Comparison of ENCODE assay signal across 9 mouse cellular contexts in genomic region chr11:5290691-5291090, GRCm38 (mm10). TPM values are rescaled to one million over a fixed set of nuclear protein-coding genes. Genes with fewer than 3 reads are reported as not detected.
DNase-seq lines count a peak whose midpoint lies in the region; ATAC-seq and TF ChIP-seq lines count a peak whose summit lies in the region.
"Had no signal": no experiment of that assay in that cellular context is flagged by ENCODE, and none has a peak within 500 bp of the region (broad histone marks: within the 10 kb centered on the region; RNA-seq: fewer than 3 reads in every experiment).

No protein-coding gene starts in this region.

- peak; percentile 81 for TF ChIP-seq CTCF in G1E (IDR thresholded peaks at IDR 0.05; ENCODE audit: low read depth, low read length)

- DNase-seq in hindbrain, embryonic 10.5 days (ENCODE audit: low spot score), result peak; percentile 62
- peak; percentile 39 for DNase-seq in G1E (ENCODE audit: low spot score)
- peak; percentile 81 for DNase-seq in cerebellum, adult 8-10 months
- DNase-seq in heart, postnatal 14 days, result peak; percentile 65 to 80
- DNase-seq in left cerebral cortex, postnatal 36 days (ENCODE audit: low spot score in 2 of 2), result peak; percentile 66 to 67
- DNase-seq in neural tube, embryonic 11.5 days (ENCODE audit: low spot score), result peak; percentile 67
- peak; percentile 65 to 71 for DNase-seq in thymus, postnatal 36 days

- no peak overlapping the region for H3K9ac ChIP-seq in hindbrain, embryonic 12.5 days
- no peak overlapping the region for H3K9ac ChIP-seq in neural tube, embryonic 11.5 days (ENCODE audit: low read length)
- H3K9ac ChIP-seq: embryonic facial prominence, embryonic 15.5 days had no signal

- intact Hi-C loops in heart, postnatal 14 days (cut with DNase I), result loop anchor here (1.0 to 5.0 kb wide), 5 partner anchors 109 to 402 kb away; no protein-coding TSS in a partner anchor
- intact Hi-C loops in left cerebral cortex, postnatal 36 days (cut with DNase I), result loop anchor here (1.0 kb wide), 1 partner anchor 184 kb away; no protein-coding TSS in a partner anchor

- H3K36me3 ChIP-seq in hindbrain, embryonic 10.5 days, result peaks cover 35% of the 10 kb centered on the region
- peaks cover 21% of the 10 kb centered on the region; the same call in 1 of the 2 replicates for H3K36me3 ChIP-seq in hindbrain, embryonic 12.5 days
- peaks cover 47% of the 10 kb centered on the region for H3K36me3 ChIP-seq in G1E (replicated peaks)
- peaks cover 5% of the 10 kb centered on the region for H3K36me3 ChIP-seq in neural tube, embryonic 11.5 days (ENCODE audit: control insufficient read depth, insufficient read depth, low read length)

- H3K4me3 ChIP-seq in hindbrain, embryonic 10.5 days, result no peak overlapping the region
- no peak overlapping the region for H3K4me3 ChIP-seq in hindbrain, embryonic 12.5 days
- no peak overlapping the region for H3K4me3 ChIP-seq in G1E (ENCODE audit: low read depth, low read length)
- H3K4me3 ChIP-seq in neural tube, embryonic 11.5 days (ENCODE audit: low read depth, low read length), result no peak overlapping the region
- H3K4me3 ChIP-seq: embryonic facial prominence, embryonic 15.5 days had no signal

- peaks cover 9% of the 10 kb centered on the region for H3K4me1 ChIP-seq in hindbrain, embryonic 10.5 days (replicated peaks)
- H3K4me1 ChIP-seq in hindbrain, embryonic 12.5 days, result no peaks in the 10 kb centered on the region
- H3K4me1 ChIP-seq in G1E (ENCODE audit: insufficient read depth, low read depth, low read length), result no peaks in the 10 kb centered on the region
- H3K4me1 ChIP-seq in neural tube, embryonic 11.5 days (ENCODE audit: control insufficient read depth, insufficient read depth, low read length), result no peaks in the 10 kb centered on the region

- H3K9me3 ChIP-seq in hindbrain, embryonic 10.5 days, result no peaks in the 10 kb centered on the region
- H3K9me3 ChIP-seq in hindbrain, embryonic 12.5 days (replicated peaks), result no peaks in the 10 kb centered on the region
- H3K9me3 ChIP-seq in G1E (replicated peaks), result no peaks in the 10 kb centered on the region
- no peaks in the 10 kb centered on the region for H3K9me3 ChIP-seq in neural tube, embryonic 11.5 days (ENCODE audit: control insufficient read depth, low read length)
- H3K9me3 ChIP-seq: embryonic facial prominence, embryonic 15.5 days had no signal

- H3K4me2 ChIP-seq in hindbrain, embryonic 12.5 days (replicated peaks), result no peak overlapping the region
- no peak overlapping the region for H3K4me2 ChIP-seq in neural tube, embryonic 11.5 days (ENCODE audit: low read depth)
- H3K4me2 ChIP-seq: embryonic facial prominence, embryonic 15.5 days had no signal

- no peak overlapping the region for H3K27ac ChIP-seq in hindbrain, embryonic 10.5 days
- no peak overlapping the region for H3K27ac ChIP-seq in hindbrain, embryonic 12.5 days
- no peak overlapping the region for H3K27ac ChIP-seq in neural tube, embryonic 11.5 days (ENCODE audit: low read depth, low read length)
- H3K27ac ChIP-seq: embryonic facial prominence, embryonic 15.5 days had no signal

- 22% methylated on average over 5 of the region's 5 CpGs for WGBS in hindbrain, embryonic 10.5 days
- 26% methylated on average over 5 of the region's 5 CpGs for WGBS in hindbrain, embryonic 12.5 days
- 24% methylated on average over 5 of the region's 5 CpGs for WGBS in neural tube, embryonic 11.5 days

- no peaks in the 10 kb centered on the region for H3K27me3 ChIP-seq in hindbrain, embryonic 10.5 days (ENCODE audit: insufficient read depth, poor library complexity, severe bottlenecking)
- H3K27me3 ChIP-seq in hindbrain, embryonic 12.5 days, result no peaks in the 10 kb centered on the region
- no peaks in the 10 kb centered on the region for H3K27me3 ChIP-seq in G1E (ENCODE audit: insufficient read depth, low read length)
- H3K27me3 ChIP-seq in neural tube, embryonic 11.5 days (ENCODE audit: control insufficient read depth, insufficient read depth, low read length), result no peaks in the 10 kb centered on the region
- H3K27me3 ChIP-seq: embryonic facial prominence, embryonic 15.5 days had no signal

- ATAC-seq in hindbrain, embryonic 12.5 days (ENCODE audit: low FRiP score), result no peak
- ATAC-seq in G1E (ENCODE audit: extremely low read depth, insufficient number of reproducible peaks, low FRiP score, poor library complexity, severe bottlenecking), result no peak
- no peak for ATAC-seq in neural tube, embryonic 11.5 days (ENCODE audit: insufficient read depth, low FRiP score, low TSS enrichment)

RNA-seq across cellular contexts. Expression of gene Kremen1, which starts 29.3 kb away (rescaled TPM):
- polyA plus RNA-seq in hindbrain, embryonic 10.5 days (2016; fragmentation: Nextera tagmentation; extraction: Ambion mirVana), result 12.1 and 12.8 TPM in 2 replicates
- polyA plus RNA-seq in hindbrain, embryonic 12.5 days (2016; fragmentation: Nextera tagmentation; extraction: Ambion mirVana), result 17.8 and 18.1 TPM in 2 replicates
- total RNA-seq in G1E (2014; fragmentation: Nextera tagmentation) (2.3 and 3.4 TPM in 2 replicates), G1E (2017) (2.7 and 3.0 TPM in 2 replicates)
- 2.8 and 2.9 TPM in 2 replicates for polyA plus RNA-seq in G1E (2012)
- 10 to 100 TPM; 69.9 to 70.5 TPM for total RNA-seq in heart, postnatal 14 days (2021)
- 10 to 100 TPM; 13.7 to 15.8 TPM for total RNA-seq in left cerebral cortex, postnatal 36 days (2021)
- 9.6 and 12.0 TPM in 2 replicates for polyA plus RNA-seq in neural tube, embryonic 11.5 days (2014; fragmentation: Nextera tagmentation; extraction: Ambion mirVana)
